Mouse (Mus musculus): ENCODE measurements around the gene Cog8. TPM values are rescaled to one million over a fixed set of nuclear protein-coding genes. Genes with fewer than 3 reads are reported as not detected.

The Cog8 gene
- 28.6 and 29.6 TPM in 2 replicates for polyA plus RNA-seq (2015; fragmentation: Nextera tagmentation; extraction: Ambion mirVana)

- peaks cover 25% of the 10 kb centered on the region for H3K36me3 ChIP-seq (ENCODE audit: control insufficient read depth, insufficient read depth, low read length)
- H3K27me3 ChIP-seq (ENCODE audit: control insufficient read depth, insufficient read depth, low read depth, low read length): no peaks in the 10 kb centered on the region
- no peaks in the 10 kb centered on the region for H3K9me3 ChIP-seq (ENCODE audit: control insufficient read depth, low read length)
- peaks cover 17% of the 10 kb centered on the region for H3K4me1 ChIP-seq (replicated peaks; ENCODE audit: control insufficient read depth, insufficient read depth, low read length)
- H3K27ac ChIP-seq (ENCODE audit: low read length): peak within 1 kb of the TSS; percentile 71
- H3K4me3 ChIP-seq (ENCODE audit: low read length): peak within 1 kb of the TSS; percentile 97
- WGBS: under 1% methylated on average over 88 of the region's 88 CpGs
- H3K9ac ChIP-seq (ENCODE audit: low read length): peak within 1 kb of the TSS; percentile 92
- peak within 1 kb of the TSS; percentile 91 for H3K4me2 ChIP-seq (ENCODE audit: low read depth, low read length)
- ATAC-seq (ENCODE audit: low read depth): peak; percentile 96
These were observed at the start of gene Cog8, which contains the start of gene Nip7 for GRCm38 (mm10) chr8:107056076-107056972. TSS of gene Cog8 (minus strand) at chr8:107056689. TSS of gene Nip7 (plus strand) at chr8:107056877.

- no peak overlapping the region for H3K4me2 ChIP-seq (ENCODE audit: low read depth, low read length)
- WGBS: 9% methylated on average over 4 of the region's 4 CpGs
- no peaks in the 10 kb centered on the region for H3K9me3 ChIP-seq (ENCODE audit: control insufficient read depth, low read length)
- H3K27ac ChIP-seq (ENCODE audit: low read length): no peak overlapping the region
- no peaks in the 10 kb centered on the region for H3K36me3 ChIP-seq (ENCODE audit: control insufficient read depth, insufficient read depth, low read length)
- H3K9ac ChIP-seq (ENCODE audit: low read length): no peak overlapping the region
- H3K27me3 ChIP-seq (ENCODE audit: control insufficient read depth, insufficient read depth, low read depth, low read length): no peaks in the 10 kb centered on the region
- ATAC-seq (ENCODE audit: low read depth): peak; percentile 59; the same call in 1 of the 2 replicates
- H3K4me3 ChIP-seq (ENCODE audit: low read length): no peak overlapping the region
- H3K4me1 ChIP-seq (replicated peaks; ENCODE audit: control insufficient read depth, insufficient read depth, low read length): no peaks in the 10 kb centered on the region
These were observed 48.1 kb upstream of the Cog8 start for GRCm38 (mm10) chr8:107104547-107104946.

- 63% methylated on average over 2 of the region's 2 CpGs for WGBS
These were observed 44.1 kb upstream of the Cog8 start for GRCm38 (mm10) chr8:107100635-107101034.

GRCm38 (mm10) chr8:107096366-107097036 lies 40.0 kb upstream of the Cog8 start, which contains the start of gene Terf2:
TSS of gene Terf2 (minus strand) at chr8:107096547.
- peak within 1 kb of the TSS; percentile 93 for H3K27ac ChIP-seq (ENCODE audit: low read length)
- peak within 1 kb of the TSS; percentile 92 for H3K9ac ChIP-seq (ENCODE audit: low read length)
- 4% methylated on average over 34 of the region's 39 CpGs for WGBS
- H3K4me3 ChIP-seq (ENCODE audit: low read length): peak within 1 kb of the TSS; percentile 87
- H3K4me2 ChIP-seq (ENCODE audit: low read depth, low read length): peak within 1 kb of the TSS; percentile 61
- H3K4me1 ChIP-seq (replicated peaks; ENCODE audit: control insufficient read depth, insufficient read depth, low read length): peaks cover 11% of the 10 kb centered on the region
- ATAC-seq (ENCODE audit: low read depth): peak; percentile 97
- H3K9me3 ChIP-seq (ENCODE audit: control insufficient read depth, low read length): no peaks in the 10 kb centered on the region
- H3K36me3 ChIP-seq (ENCODE audit: control insufficient read depth, insufficient read depth, low read length): peaks cover 2% of the 10 kb centered on the region; the same call in 1 of the 2 replicates
- H3K27me3 ChIP-seq (ENCODE audit: control insufficient read depth, insufficient read depth, low read depth, low read length): no peaks in the 10 kb centered on the region

More at GRCm38 (mm10) chr8:107100635-107101034, 44.1 kb upstream of the Cog8 start:
- no peaks in the 10 kb centered on the region; the same call in 1 of the 2 replicates for H3K4me1 ChIP-seq (replicated peaks; ENCODE audit: control insufficient read depth, insufficient read depth, low read length)
- H3K36me3 ChIP-seq (ENCODE audit: control insufficient read depth, insufficient read depth, low read length): no peaks in the 10 kb centered on the region
- no peak for ATAC-seq (ENCODE audit: low read depth)
- no peak overlapping the region for H3K4me2 ChIP-seq (ENCODE audit: low read depth, low read length)
- H3K4me3 ChIP-seq (ENCODE audit: low read length): no peak overlapping the region
- no peak overlapping the region for H3K27ac ChIP-seq (ENCODE audit: low read length)
- no peak overlapping the region for H3K9ac ChIP-seq (ENCODE audit: low read length)
- H3K27me3 ChIP-seq (ENCODE audit: control insufficient read depth, insufficient read depth, low read depth, low read length): no peaks in the 10 kb centered on the region
- H3K9me3 ChIP-seq (ENCODE audit: control insufficient read depth, low read length): no peaks in the 10 kb centered on the region

- peak overlapping the region; percentile 93 for H3K27ac ChIP-seq (ENCODE audit: low read length)
- peak overlapping the region; percentile 92 for H3K9ac ChIP-seq (ENCODE audit: low read length)
- H3K27me3 ChIP-seq (ENCODE audit: control insufficient read depth, insufficient read depth, low read depth, low read length): no peaks in the 10 kb centered on the region
- peaks cover 6% of the 10 kb centered on the region for H3K36me3 ChIP-seq (ENCODE audit: control insufficient read depth, insufficient read depth, low read length)
- under 1% methylated on average over 51 of the region's 53 CpGs for WGBS
- ATAC-seq (ENCODE audit: low read depth): peak; percentile 80; the same call in 1 of the 2 replicates
- peak overlapping the region; percentile 61 for H3K4me2 ChIP-seq (ENCODE audit: low read depth, low read length)
- H3K4me3 ChIP-seq (ENCODE audit: low read length): peak overlapping the region; percentile 87
- H3K9me3 ChIP-seq (ENCODE audit: control insufficient read depth, low read length): no peaks in the 10 kb centered on the region
- H3K4me1 ChIP-seq (replicated peaks; ENCODE audit: control insufficient read depth, insufficient read depth, low read length): peaks cover 11% of the 10 kb centered on the region
These were observed 39.4 kb upstream of the Cog8 start for GRCm38 (mm10) chr8:107095717-107096365.

GRCm38 (mm10) chr8:107090531-107090930 lies 34.0 kb upstream of the Cog8 start:
- WGBS: 89% methylated on average over 7 of the region's 7 CpGs
- H3K27ac ChIP-seq (ENCODE audit: low read length): no peak overlapping the region
- no peaks in the 10 kb centered on the region for H3K27me3 ChIP-seq (ENCODE audit: control insufficient read depth, insufficient read depth, low read depth, low read length)
- H3K4me2 ChIP-seq (ENCODE audit: low read depth, low read length): no peak overlapping the region
- H3K9ac ChIP-seq (ENCODE audit: low read length): no peak overlapping the region
- peaks cover 36% of the 10 kb centered on the region for H3K36me3 ChIP-seq (ENCODE audit: control insufficient read depth, insufficient read depth, low read length)
- peaks cover 11% of the 10 kb centered on the region for H3K4me1 ChIP-seq (replicated peaks; ENCODE audit: control insufficient read depth, insufficient read depth, low read length)
- H3K9me3 ChIP-seq (ENCODE audit: control insufficient read depth, low read length): no peaks in the 10 kb centered on the region
- ATAC-seq (ENCODE audit: low read depth): no peak
- H3K4me3 ChIP-seq (ENCODE audit: low read length): no peak overlapping the region

GRCm38 (mm10) chr8:107088526-107089063 lies 32.1 kb upstream of the Cog8 start:
- H3K4me2 ChIP-seq (ENCODE audit: low read depth, low read length): no peak overlapping the region
- no peaks in the 10 kb centered on the region for H3K9me3 ChIP-seq (ENCODE audit: control insufficient read depth, low read length)
- H3K4me1 ChIP-seq (replicated peaks; ENCODE audit: control insufficient read depth, insufficient read depth, low read length): no peaks in the 10 kb centered on the region
- peaks cover 41% of the 10 kb centered on the region for H3K36me3 ChIP-seq (ENCODE audit: control insufficient read depth, insufficient read depth, low read length)
- no peaks in the 10 kb centered on the region for H3K27me3 ChIP-seq (ENCODE audit: control insufficient read depth, insufficient read depth, low read depth, low read length)
- H3K27ac ChIP-seq (ENCODE audit: low read length): no peak overlapping the region
- no peak overlapping the region for H3K4me3 ChIP-seq (ENCODE audit: low read length)
- no peak for ATAC-seq (ENCODE audit: low read depth)
- WGBS: 93% methylated on average over 5 of the region's 5 CpGs
- H3K9ac ChIP-seq (ENCODE audit: low read length): no peak overlapping the region

- H3K9ac ChIP-seq (ENCODE audit: low read length): no peak overlapping the region
- no peaks in the 10 kb centered on the region for H3K4me1 ChIP-seq (replicated peaks; ENCODE audit: control insufficient read depth, insufficient read depth, low read length)
- no peaks in the 10 kb centered on the region for H3K27me3 ChIP-seq (ENCODE audit: control insufficient read depth, insufficient read depth, low read depth, low read length)
- no peak overlapping the region for H3K27ac ChIP-seq (ENCODE audit: low read length)
- no peak for ATAC-seq (ENCODE audit: low read depth)
- peaks cover 50% of the 10 kb centered on the region for H3K36me3 ChIP-seq (ENCODE audit: control insufficient read depth, insufficient read depth, low read length)
- no peak overlapping the region for H3K4me3 ChIP-seq (ENCODE audit: low read length)
- 96% methylated on average over 5 of the region's 5 CpGs for WGBS
- H3K4me2 ChIP-seq (ENCODE audit: low read depth, low read length): no peak overlapping the region
- no peaks in the 10 kb centered on the region for H3K9me3 ChIP-seq (ENCODE audit: control insufficient read depth, low read length)
These were observed 29.5 kb upstream of the Cog8 start for GRCm38 (mm10) chr8:107086018-107086417.
